Mouse (Mus musculus) gastrocnemius, adult 2 months (tissue): ENCODE results near the gene Sgk1. TPM values are rescaled to one million over a fixed set of nuclear protein-coding genes. Genes with fewer than 3 reads are reported as not detected.

ENCODE experiments used
- DNase-seq: peaks from one replicate; pipeline ENCODE4 v3.0.0; 2022
- H3K27ac ChIP-seq: fragments of 200-600 bp; 2 replicates; pipeline ENCODE4 v1.8.1; 2022; ENCODE audit warnings: mild to moderate bottlenecking
- H3K4me3 ChIP-seq: fragments of 200-600 bp; 2 replicates; pipeline ENCODE4 v1.8.1; 2022; ENCODE audit warnings: mild to moderate bottlenecking, moderate library complexity
- CTCF ChIP-seq: fragments of 200-600 bp; IDR thresholded peaks from 2 replicates; pipeline ENCODE4 v1.8.1; 2022; ENCODE audit warnings: antibody characterized with exemption, mild to moderate bottlenecking, moderate library complexity
- intact Hi-C: fragments of 180-260 bp; cut with DNase I; formaldehyde crosslinking; loops from one replicate; pipeline ENCODE4 v1.15.1; 2025
- total RNA-seq, 2 experiments: library from RNA; stranded (reverse); gene quantifications; 2 replicates each; pipeline ENCODE4 v1.2.3; 2021

Sgk1 gene
- total RNA-seq, 2 experiments from 2014 or later = 208 to 210 TPM

- H3K27ac ChIP-seq = peak overlapping the region; percentile 53
- H3K4me3 ChIP-seq = no peak overlapping the region
- no peak for DNase-seq
- TF ChIP-seq CTCF = no peak
- intact Hi-C loops = no loop called here
These were observed 33.9 kb upstream of the Sgk1 start for GRCm38 (mm10) chr10:21847931-21848670.

- no peak overlapping the region for H3K27ac ChIP-seq
- intact Hi-C loops = no loop called here
These were observed 32.7 kb upstream of the Sgk1 start for GRCm38 (mm10) chr10:21849251-21849650.

GRCm38 (mm10) chr10:21850330-21850729 is 31.7 kb upstream of the Sgk1 start:
- intact Hi-C loops = no loop called here

More at GRCm38 (mm10) chr10:21849251-21849650, 32.7 kb upstream of the Sgk1 start:
- DNase-seq = no peak
- no peak for TF ChIP-seq CTCF
- no peak overlapping the region for H3K4me3 ChIP-seq

GRCm38 (mm10) chr10:21853122-21853521 is 28.9 kb upstream of the Sgk1 start:
- Histone ChIP-seq H3K27ac (peak overlapping the region; percentile 56; the same call in 1 of the 2 replicates), H3K4me3 (no peak overlapping the region)
- peak; percentile 30 for DNase-seq
- intact Hi-C loops = no loop called here
- no peak for TF ChIP-seq CTCF

More at GRCm38 (mm10) chr10:21850330-21850729, 31.7 kb upstream of the Sgk1 start:
- no peak for TF ChIP-seq CTCF
- H3K4me3 ChIP-seq = no peak overlapping the region
- H3K27ac ChIP-seq = peak overlapping the region; percentile 55
- peak; percentile 26 for DNase-seq

- intact Hi-C loops = no loop called here
- Histone ChIP-seq H3K4me3 (no peak overlapping the region), H3K27ac (peak overlapping the region; percentile 56; the same call in 1 of the 2 replicates)
- no peak for TF ChIP-seq CTCF
- DNase-seq = no peak
These were observed 28.2 kb upstream of the Sgk1 start for GRCm38 (mm10) chr10:21853566-21854328.

GRCm38 (mm10) chr10:21855338-21855737 is 26.6 kb upstream of the Sgk1 start:
- TF ChIP-seq CTCF = no peak
- Histone ChIP-seq H3K4me3 (no peak overlapping the region), H3K27ac (no peak overlapping the region)
- DNase-seq = no peak
- intact Hi-C loops = loop anchor here (5.0 kb wide), 2 partner anchors 63 to 188 kb away; no protein-coding TSS in a partner anchor

- no peak for TF ChIP-seq CTCF
- H3K4me3 ChIP-seq = no peak overlapping the region
- intact Hi-C loops = loop anchor here (2.0 to 5.0 kb wide), 3 partner anchors 65 to 190 kb away; no protein-coding TSS in a partner anchor
- peak overlapping the region; percentile 75 for H3K27ac ChIP-seq
- DNase-seq = peak; percentile 89
These were observed 24.3 kb upstream of the Sgk1 start for GRCm38 (mm10) chr10:21857676-21858075.

GRCm38 (mm10) chr10:21858437-21858974 is 23.5 kb upstream of the Sgk1 start:
- DNase-seq = no peak
- TF ChIP-seq CTCF = no peak
- no peak overlapping the region for H3K4me3 ChIP-seq
- intact Hi-C loops = loop anchor here (2.0 to 5.0 kb wide), 3 partner anchors 66 to 191 kb away; no protein-coding TSS in a partner anchor
- H3K27ac ChIP-seq = peak overlapping the region; percentile 75; the same call in 1 of the 2 replicates

GRCm38 (mm10) chr10:21866504-21866903 is 15.5 kb upstream of the Sgk1 start:
- intact Hi-C loops = no loop called here
- Histone ChIP-seq H3K4me3 (no peak overlapping the region), H3K27ac (no peak overlapping the region)
- no peak for DNase-seq
- no peak for TF ChIP-seq CTCF

GRCm38 (mm10) chr10:21868221-21868620 is 13.8 kb upstream of the Sgk1 start:
- no peak for TF ChIP-seq CTCF
- Histone ChIP-seq H3K27ac (no peak overlapping the region), H3K4me3 (no peak overlapping the region)
- DNase-seq = no peak
- intact Hi-C loops = no loop called here

GRCm38 (mm10) chr10:21868623-21869022 is 13.4 kb upstream of the Sgk1 start:
- intact Hi-C loops = no loop called here
- no peak for DNase-seq
- Histone ChIP-seq H3K27ac (no peak overlapping the region), H3K4me3 (no peak overlapping the region)
- no peak for TF ChIP-seq CTCF

- intact Hi-C loops = no loop called here
- Histone ChIP-seq H3K4me3 (peak overlapping the region; percentile 66), H3K27ac (no peak overlapping the region)
- no peak for TF ChIP-seq CTCF
- no peak for DNase-seq
These were observed 174 bp upstream of the Sgk1 start for GRCm38 (mm10) chr10:21881837-21882183.

- peak overlapping the region; percentile 19; the same call in 1 of the 2 replicates for H3K4me3 ChIP-seq
- no peak for TF ChIP-seq CTCF
- DNase-seq = peak; percentile 21
- H3K27ac ChIP-seq = no peak overlapping the region
- intact Hi-C loops = no loop called here
These were observed 1.6 kb downstream of the Sgk1 start for GRCm38 (mm10) chr10:21883587-21883986.
